Mouse (Mus musculus): ENCODE results near the gene Hspa12a. TPM values are rescaled to one million over a fixed set of nuclear protein-coding genes. Genes with fewer than 3 reads are reported as not detected.

Gene Hspa12a
- polyA plus RNA-seq, 1 experiment = 17.9 TPM

GRCm38 (mm10) chr19:58758871-58759270, 184.6 kb downstream of the Hspa12a start:
- no peaks in the 10 kb centered on the region for H3K4me1 ChIP-seq (ENCODE audit: control insufficient read depth, insufficient read depth, low read length)
- H3K27ac ChIP-seq (ENCODE audit: insufficient read depth, low read depth, low read length) = no peak overlapping the region
- no peak for TF ChIP-seq POLR2A (IDR thresholded peaks at IDR 0.05; ENCODE audit: low read depth, low read length)
- TF ChIP-seq CTCF (conservative IDR thresholded peaks at IDR 0.05; ENCODE audit: insufficient read depth, insufficient read length, low read depth, low read length) = no peak
- H3K27me3 ChIP-seq (replicated peaks; ENCODE audit: control insufficient read depth, insufficient read depth, low read length) = no peaks in the 10 kb centered on the region
- no peak for DNase-seq
- 90% methylated on average over 4 of the region's 4 CpGs for WGBS
- H3K4me3 ChIP-seq (ENCODE audit: insufficient read depth, low read depth, low read length) = no peak overlapping the region
- H3K36me3 ChIP-seq (ENCODE audit: control insufficient read depth, insufficient read depth, low read length) = no peaks in the 10 kb centered on the region

- WGBS = 64% methylated on average over 2 of the region's 2 CpGs
- TF ChIP-seq POLR2A (IDR thresholded peaks at IDR 0.05; ENCODE audit: low read depth, low read length) (no peak), CTCF (conservative IDR thresholded peaks at IDR 0.05; ENCODE audit: insufficient read depth, insufficient read length, low read depth, low read length) (no peak)
These were observed 191.9 kb downstream of the Hspa12a start for GRCm38 (mm10) chr19:58751504-58751903.

GRCm38 (mm10) chr19:58750822-58751221, 192.6 kb downstream of the Hspa12a start:
- Histone ChIP-seq H3K4me1 (ENCODE audit: control insufficient read depth, insufficient read depth, low read length) (no peaks in the 10 kb centered on the region), H3K4me3 (ENCODE audit: insufficient read depth, low read depth, low read length) (no peak overlapping the region), H3K27me3 (replicated peaks; ENCODE audit: control insufficient read depth, insufficient read depth, low read length) (no peaks in the 10 kb centered on the region), H3K27ac (ENCODE audit: insufficient read depth, low read depth, low read length) (no peak overlapping the region), H3K36me3 (ENCODE audit: control insufficient read depth, insufficient read depth, low read length) (no peaks in the 10 kb centered on the region)
- DNase-seq = no peak
- WGBS = 68% methylated on average over 2 of the region's 2 CpGs
- TF ChIP-seq POLR2A (IDR thresholded peaks at IDR 0.05; ENCODE audit: low read depth, low read length) (no peak), CTCF (conservative IDR thresholded peaks at IDR 0.05; ENCODE audit: insufficient read depth, insufficient read length, low read depth, low read length) (no peak)

More at GRCm38 (mm10) chr19:58751504-58751903, 191.9 kb downstream of the Hspa12a start:
- Histone ChIP-seq H3K36me3 (ENCODE audit: control insufficient read depth, insufficient read depth, low read length) (no peaks in the 10 kb centered on the region), H3K4me1 (ENCODE audit: control insufficient read depth, insufficient read depth, low read length) (no peaks in the 10 kb centered on the region), H3K4me3 (ENCODE audit: insufficient read depth, low read depth, low read length) (no peak overlapping the region), H3K27me3 (replicated peaks; ENCODE audit: control insufficient read depth, insufficient read depth, low read length) (no peaks in the 10 kb centered on the region), H3K27ac (ENCODE audit: insufficient read depth, low read depth, low read length) (no peak overlapping the region)
- DNase-seq = no peak

GRCm38 (mm10) chr19:58747498-58748000, 195.9 kb downstream of the Hspa12a start:
- Histone ChIP-seq H3K36me3 (ENCODE audit: control insufficient read depth, insufficient read depth, low read length) (no peaks in the 10 kb centered on the region), H3K27ac (ENCODE audit: insufficient read depth, low read depth, low read length) (no peak overlapping the region), H3K27me3 (replicated peaks; ENCODE audit: control insufficient read depth, insufficient read depth, low read length) (no peaks in the 10 kb centered on the region), H3K4me1 (ENCODE audit: control insufficient read depth, insufficient read depth, low read length) (no peaks in the 10 kb centered on the region), H3K4me3 (ENCODE audit: insufficient read depth, low read depth, low read length) (no peak overlapping the region)
- WGBS = 77% methylated on average over 9 of the region's 9 CpGs
- TF ChIP-seq CTCF (conservative IDR thresholded peaks at IDR 0.05; ENCODE audit: insufficient read depth, insufficient read length, low read depth, low read length) (no peak), POLR2A (IDR thresholded peaks at IDR 0.05; ENCODE audit: low read depth, low read length) (no peak)
- DNase-seq = no peak

Other genes starting within 250 kb of the Hspa12a start
- 0.31 and 0.38 TPM in 2 replicates for gene Pnliprp1, start 214.8 kb downstream of the Hspa12a start, polyA plus RNA-seq (2012; rRNA removed)
- gene Pnliprp2, start 183.9 kb downstream of the Hspa12a start, polyA plus RNA-seq (2012; rRNA removed) = not detected in 2 replicates
- gene 1700019N19Rik, start 149.2 kb downstream of the Hspa12a start, polyA plus RNA-seq (2012; rRNA removed) = 0.16 TPM in 2 replicates
- gene Eno4, start 229 bp downstream of the Hspa12a start, polyA plus RNA-seq (2012; rRNA removed) = 0.08 and 0.31 TPM in 2 replicates
- 2.5 and 3.7 TPM in 2 replicates for gene Shtn1, start 132.4 kb upstream of the Hspa12a start, polyA plus RNA-seq (2012; rRNA removed)
- not detected in 2 replicates for gene Vax1, start 226.4 kb upstream of the Hspa12a start, polyA plus RNA-seq (2012; rRNA removed)

All from kidney, adult 2 months (tissue).